Mouse (Mus musculus): ENCODE results near the gene Gm21560.
"Not testable (repeated sequence)": the region's sequence is repeated elsewhere in the genome, so short reads cannot be mapped to it uniquely, and the experiment has no call there.

Gm21560 gene

DNA sequence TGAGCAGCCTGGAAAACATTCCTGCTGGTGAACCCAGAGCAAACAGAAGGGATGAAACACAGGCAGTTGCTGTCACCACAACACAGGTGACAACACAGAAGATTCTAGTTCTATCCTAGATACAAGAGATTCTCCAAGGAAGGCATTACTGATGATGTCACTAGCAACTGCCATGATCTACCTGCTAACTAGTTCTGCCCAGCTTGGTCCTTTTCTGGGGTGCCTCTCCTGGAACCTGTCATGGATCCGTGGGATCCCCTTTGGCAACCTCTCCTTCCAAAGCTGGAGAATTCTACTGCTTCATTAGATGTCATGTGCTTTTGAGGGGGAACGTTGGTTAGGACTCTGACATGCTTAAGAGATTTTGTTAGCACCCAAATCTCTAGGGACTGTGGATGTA lies at the start of gene Gm21560:
Gene Gm21560 (minus strand): TSS at position 101 of the 400 bp plus-strand sequence.
- not testable (repeated sequence) for DNase-seq

DNA sequence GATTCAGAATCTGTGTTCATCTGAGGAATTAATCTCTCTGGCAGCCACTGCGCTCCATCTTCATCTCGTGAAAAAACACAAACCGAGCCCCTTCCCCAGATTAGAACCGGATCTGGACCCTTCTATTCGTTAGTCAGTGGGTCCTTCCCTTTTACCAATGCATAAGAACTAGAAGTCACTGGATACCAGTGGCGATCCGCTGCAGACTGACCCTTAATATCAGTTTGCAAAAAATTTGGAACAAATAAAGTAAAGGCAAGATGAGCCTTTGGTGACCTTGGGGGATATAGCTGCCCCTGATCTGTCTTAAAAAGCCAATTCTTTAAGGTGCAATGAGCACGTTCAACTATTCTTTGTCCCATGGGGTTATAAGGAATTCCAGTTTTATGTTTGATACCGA lies 55.6 kb downstream of the Gm21560 start:
- not testable (repeated sequence) for DNase-seq

DNA sequence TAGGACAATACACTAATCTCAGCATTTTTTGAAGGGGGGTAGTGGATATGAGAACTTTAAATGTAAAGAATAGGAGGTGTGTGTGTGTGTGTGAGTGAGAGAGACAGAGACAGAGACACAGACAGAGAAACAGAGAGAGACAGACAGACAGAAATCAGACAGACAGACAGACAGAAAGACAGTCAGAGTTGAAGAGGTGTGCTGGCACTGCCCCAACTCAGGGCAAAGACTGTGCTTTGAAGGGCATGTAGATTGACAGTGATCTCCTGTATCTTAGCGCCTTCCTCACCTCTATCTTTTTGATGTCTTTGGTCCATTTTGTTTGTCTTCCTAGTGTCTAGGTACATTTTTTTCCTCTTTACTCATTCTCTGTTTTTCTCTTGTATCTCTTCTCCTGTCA lies 58.0 kb downstream of the Gm21560 start:
- DNase-seq = not testable (repeated sequence)
